Mouse (Mus musculus): Measurements from ENCODE around the gene Fam118b.

The Fam118b gene

GRCm38 (mm10) chr9:35267146-35267975, at the start of gene Fam118b, which contains the start of gene Rpusd4:
Gene Fam118b, minus strand, starts transcription at chr9:35267805.
Gene Rpusd4, plus strand, starts transcription at chr9:35267865.
- peak; percentile 92 for DNase-seq (ENCODE audit: low read depth, low spot score)

GRCm38 (mm10) chr9:35316771-35317211, 49.2 kb upstream of the Fam118b start:
- DNase-seq (ENCODE audit: low read depth, low spot score) = no peak

- DNase-seq (ENCODE audit: low read depth, low spot score) = no peak
Measured at GRCm38 (mm10) chr9:35314254-35314653, 46.6 kb upstream of the Fam118b start.

GRCm38 (mm10) chr9:35313601-35314000, 46.0 kb upstream of the Fam118b start:
- DNase-seq (ENCODE audit: low read depth, low spot score) = no peak

GRCm38 (mm10) chr9:35312516-35312915, 44.9 kb upstream of the Fam118b start:
- no peak for DNase-seq (ENCODE audit: low read depth, low spot score)

GRCm38 (mm10) chr9:35310377-35310776, 42.8 kb upstream of the Fam118b start:
- no peak for DNase-seq (ENCODE audit: low read depth, low spot score)

GRCm38 (mm10) chr9:35307461-35307860, 39.9 kb upstream of the Fam118b start:
- no peak for DNase-seq (ENCODE audit: low read depth, low spot score)

GRCm38 (mm10) chr9:35302172-35302571, 34.6 kb upstream of the Fam118b start:
- no peak for DNase-seq (ENCODE audit: low read depth, low spot score)

- no peak for DNase-seq (ENCODE audit: low read depth, low spot score)
Measured at GRCm38 (mm10) chr9:35297791-35298190, 30.2 kb upstream of the Fam118b start.

- DNase-seq (ENCODE audit: low read depth, low spot score) = no peak
Measured at GRCm38 (mm10) chr9:35293465-35293864, 25.9 kb upstream of the Fam118b start.

- no peak for DNase-seq (ENCODE audit: low read depth, low spot score)
Measured at GRCm38 (mm10) chr9:35290916-35291315, 23.3 kb upstream of the Fam118b start.

GRCm38 (mm10) chr9:35290417-35290816, 22.8 kb upstream of the Fam118b start:
- no peak for DNase-seq (ENCODE audit: low read depth, low spot score)

- peak; percentile 60 for DNase-seq (ENCODE audit: low read depth, low spot score)
Measured at GRCm38 (mm10) chr9:35289992-35290391, 22.4 kb upstream of the Fam118b start.

GRCm38 (mm10) chr9:35286351-35286750, 18.7 kb upstream of the Fam118b start:
- DNase-seq (ENCODE audit: low read depth, low spot score) = no peak

- no peak for DNase-seq (ENCODE audit: low read depth, low spot score)
Measured at GRCm38 (mm10) chr9:35284351-35284750, 16.7 kb upstream of the Fam118b start.

- DNase-seq (ENCODE audit: low read depth, low spot score) = no peak
Measured at GRCm38 (mm10) chr9:35283415-35284069, 15.9 kb upstream of the Fam118b start.

GRCm38 (mm10) chr9:35282851-35283200, 15.2 kb upstream of the Fam118b start:
- DNase-seq (ENCODE audit: low read depth, low spot score) = no peak

- peak; percentile 85 for DNase-seq (ENCODE audit: low read depth, low spot score)
Measured at GRCm38 (mm10) chr9:35282006-35282850, 14.6 kb upstream of the Fam118b start.

- no peak for DNase-seq (ENCODE audit: low read depth, low spot score)
Measured at GRCm38 (mm10) chr9:35278451-35278850, 10.8 kb upstream of the Fam118b start.

- no peak for DNase-seq (ENCODE audit: low read depth, low spot score)
Measured at GRCm38 (mm10) chr9:35277855-35278365, 10.3 kb upstream of the Fam118b start.

GRCm38 (mm10) chr9:35267976-35268715, 541 bp upstream of the Fam118b start:
- DNase-seq (ENCODE audit: low read depth, low spot score) = no peak

All from forelimb bud, embryonic 11.5 days (tissue).